Mouse (Mus musculus): ENCODE data around the gene Atic.

Atic gene

DNA sequence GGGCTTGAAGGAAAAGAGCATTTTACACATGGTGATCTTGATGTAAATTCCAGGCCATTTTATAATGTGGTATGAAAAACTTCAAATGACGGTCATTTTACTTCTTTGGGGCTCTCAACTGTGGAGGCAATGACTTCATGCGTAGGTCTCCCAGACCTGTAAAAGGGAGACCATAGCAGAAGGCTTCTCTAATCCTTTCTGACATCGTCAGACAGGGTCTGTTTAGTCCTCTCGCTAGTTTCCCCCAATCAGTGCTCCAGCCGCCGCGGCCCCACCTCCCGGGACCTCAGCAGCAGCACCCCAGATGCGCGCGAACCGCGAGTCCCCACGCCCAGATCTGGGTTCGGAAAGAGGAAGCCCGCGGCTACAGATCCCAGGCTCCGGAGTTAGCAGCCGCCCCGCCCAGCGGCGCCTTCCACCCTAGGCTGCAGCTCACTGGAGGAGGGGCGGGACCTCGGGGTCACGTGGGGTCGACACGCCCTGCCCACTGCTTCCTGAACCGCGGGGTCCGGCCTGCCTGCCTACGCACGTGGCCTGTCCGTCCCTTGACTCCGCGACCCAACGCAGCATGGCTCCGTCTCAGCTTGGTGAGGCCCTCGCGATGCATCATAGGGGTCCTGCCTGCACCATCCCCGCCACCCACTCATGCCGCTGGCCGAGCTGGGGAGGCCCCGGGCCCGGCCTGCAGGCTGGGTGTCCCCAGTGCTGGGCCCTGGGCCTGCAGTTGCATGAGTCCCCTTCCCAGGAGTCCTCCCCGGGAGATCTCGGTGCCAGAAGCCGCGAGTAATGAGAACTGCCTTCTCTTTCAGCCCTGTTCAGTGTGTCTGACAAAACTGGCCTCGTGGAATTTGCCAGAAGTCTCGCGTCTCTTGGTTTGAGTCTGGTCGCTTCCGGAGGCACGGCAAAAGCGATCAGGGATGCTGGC lies at the start of gene Atic:
Atic (plus strand) TSS at position 463 of the 925 bp plus-strand sequence.
- DNase-seq = peak; percentile 86 to 90

DNA sequence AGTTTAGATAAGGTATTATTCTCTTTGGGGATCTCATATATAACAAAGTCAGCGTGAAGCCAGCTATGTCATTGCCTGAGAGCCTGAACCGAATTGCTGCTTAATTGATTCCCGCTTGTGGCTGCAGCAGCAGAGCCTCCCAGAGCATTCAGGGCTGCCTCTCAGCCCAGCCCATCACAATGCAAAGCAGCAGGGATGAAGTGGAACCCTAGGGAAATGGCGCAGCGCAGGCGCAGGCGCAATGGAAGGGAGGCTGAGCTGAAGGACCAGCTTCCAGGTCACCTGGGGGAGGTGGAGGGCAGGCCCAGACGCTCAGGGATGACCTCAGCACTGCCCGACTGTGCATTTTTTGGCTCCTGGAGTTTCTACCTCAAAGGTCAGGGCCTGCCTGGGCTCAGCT lies 49.7 kb upstream of the Atic start:
- no peak for DNase-seq

DNA sequence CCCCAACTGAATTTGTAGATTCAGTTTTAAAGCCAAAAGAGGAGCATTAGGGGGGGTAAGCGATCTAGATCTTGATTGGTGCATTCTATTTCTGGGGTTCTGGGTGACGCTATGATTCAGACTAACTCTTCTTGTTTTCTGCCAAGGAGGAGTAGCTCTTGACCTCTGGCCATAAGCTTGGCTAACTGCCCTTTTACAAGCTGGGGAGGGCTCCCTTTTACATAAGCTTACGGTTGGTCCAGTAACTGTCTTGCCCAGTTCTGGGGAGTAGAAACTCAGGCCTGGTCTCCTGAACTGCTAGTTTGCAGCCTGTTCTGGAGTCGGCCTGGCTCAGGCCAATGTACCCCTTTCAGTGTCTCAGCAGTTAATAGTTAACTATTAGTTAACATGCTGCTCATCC lies 41.9 kb upstream of the Atic start:
- no peak for DNase-seq

DNA sequence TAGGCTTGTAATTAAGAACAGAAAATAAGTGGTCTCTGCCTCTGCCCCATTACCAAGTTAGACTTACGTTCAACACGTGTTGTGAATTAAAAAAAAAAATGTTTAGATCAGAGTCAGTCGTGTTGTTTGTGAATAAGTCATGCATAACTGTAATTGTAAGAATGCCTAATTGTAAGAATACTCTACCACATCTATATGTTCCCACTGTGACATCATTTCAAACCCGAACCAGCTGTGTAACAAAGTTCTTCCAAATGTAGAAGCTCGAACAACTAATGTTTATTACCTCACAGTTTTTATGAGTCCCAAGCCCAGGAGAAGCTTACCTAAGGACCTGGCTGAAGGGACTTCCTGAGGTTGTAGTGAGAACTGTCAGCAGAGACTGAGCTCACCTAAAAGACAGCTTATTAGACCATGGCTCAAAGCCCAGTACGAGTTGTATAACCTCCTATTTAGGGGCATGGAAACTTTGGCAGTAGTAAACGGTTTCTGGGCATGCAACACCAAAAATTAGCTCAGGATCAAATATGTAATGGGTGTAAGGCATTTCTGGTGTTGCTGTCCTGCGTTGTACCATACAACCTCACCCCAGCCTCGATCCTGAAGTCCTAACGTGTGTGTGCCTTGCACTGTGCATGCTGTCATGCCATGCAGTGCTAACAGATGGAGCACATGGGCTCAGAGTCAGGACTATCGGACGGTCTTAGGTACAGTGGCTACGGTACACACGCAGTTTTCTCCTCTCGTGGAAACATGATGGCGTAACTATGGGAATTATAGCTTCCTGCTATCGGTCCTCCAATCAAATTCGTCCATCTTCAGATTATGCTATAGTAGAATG lies 27.9 kb upstream of the Atic start:
- DNase-seq = no peak

DNA sequence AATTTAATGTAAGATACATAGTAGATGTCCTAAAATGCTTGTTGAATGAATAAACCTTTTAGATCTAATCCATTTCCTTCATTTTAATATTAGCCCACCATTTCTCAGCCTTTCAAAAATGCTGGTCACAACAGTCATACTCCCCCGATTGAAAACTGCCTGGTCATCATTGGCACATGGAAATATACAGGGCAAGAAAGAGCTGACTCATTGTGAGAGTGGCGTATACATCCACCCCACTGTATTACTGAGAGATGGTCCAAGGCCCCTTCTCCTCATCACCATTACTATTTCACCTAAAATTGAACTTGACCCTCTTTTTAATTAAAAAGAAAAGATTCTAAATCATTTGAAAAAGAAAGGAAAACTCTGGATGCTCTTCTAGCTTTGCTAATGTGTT lies 26.2 kb upstream of the Atic start:
- DNase-seq = no peak

GRCm38 (mm10) chr1:71531653-71532052 lies 25.3 kb upstream of the Atic start:
- peak in 1 of 2 experiments; percentile 8 for DNase-seq

DNA sequence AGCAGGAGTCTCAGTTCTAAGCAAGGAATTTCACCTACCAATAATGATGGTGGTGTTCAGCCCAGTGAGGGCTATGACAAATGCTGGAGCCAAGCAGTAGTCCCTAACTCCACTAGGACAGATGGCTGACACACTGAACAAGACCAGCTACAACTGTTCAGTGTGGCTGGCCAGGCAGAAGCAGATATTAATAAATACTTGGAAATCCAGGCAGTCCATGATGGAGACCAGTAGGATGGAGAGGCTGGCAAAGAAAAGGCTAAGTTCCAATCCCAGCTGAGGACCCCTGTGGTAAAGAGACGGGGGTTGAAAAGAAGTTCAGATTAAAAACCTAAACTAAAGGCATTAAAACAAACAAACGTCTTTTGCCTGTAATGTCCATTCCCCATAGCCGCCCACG lies 17.3 kb upstream of the Atic start:
- DNase-seq = no peak

DNA sequence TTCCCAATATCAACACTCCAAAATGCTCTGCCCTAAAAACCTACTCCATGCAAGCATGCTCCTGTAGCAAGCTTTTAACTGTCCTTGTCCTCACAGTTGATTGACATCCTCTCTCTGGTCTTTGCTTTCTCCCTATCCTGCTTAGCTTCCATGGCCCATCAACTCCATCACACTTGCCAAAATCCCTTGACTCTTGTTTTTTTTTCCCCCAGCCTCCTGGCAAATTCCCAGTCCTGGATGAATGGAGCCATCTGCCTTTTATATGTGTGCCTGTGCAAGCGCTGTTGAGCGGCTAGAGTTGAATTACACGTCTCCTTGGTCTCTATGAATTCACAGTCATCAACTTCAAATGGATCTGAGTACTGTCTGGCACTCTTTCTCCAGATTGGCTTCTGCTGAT lies 16.5 kb upstream of the Atic start:
- DNase-seq = no peak

DNA sequence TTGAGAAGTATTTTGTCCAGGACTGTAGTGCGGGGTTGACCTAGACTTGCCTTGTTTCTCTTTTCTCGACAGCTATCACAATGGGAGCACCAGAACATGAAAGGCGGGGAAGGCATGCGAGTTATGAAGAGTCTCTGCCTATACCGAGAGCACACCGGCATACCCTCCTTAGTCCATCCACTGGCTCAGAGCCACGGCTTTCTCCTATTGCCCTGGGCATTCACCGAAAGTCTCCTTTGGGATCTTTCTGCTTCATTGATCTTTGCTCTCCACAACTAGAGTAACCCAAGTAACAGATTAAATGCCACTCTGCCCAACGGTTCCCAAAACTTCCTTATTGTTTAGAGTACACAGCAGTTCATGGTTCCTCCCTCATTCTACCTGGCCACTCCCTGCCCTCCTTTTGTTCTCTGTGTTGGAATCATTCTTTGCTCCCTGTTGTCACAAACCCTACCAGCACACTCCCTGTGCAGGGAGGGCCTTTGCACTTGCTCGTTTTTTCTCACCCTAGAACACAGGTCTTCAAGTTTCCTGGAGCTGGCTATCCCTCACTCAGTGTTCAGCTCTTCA lies 6.2 kb upstream of the Atic start:
- no peak for DNase-seq

- DNase-seq = no peak
Measured at GRCm38 (mm10) chr1:71560626-71561025, 3.7 kb downstream of the Atic start.

DNA sequence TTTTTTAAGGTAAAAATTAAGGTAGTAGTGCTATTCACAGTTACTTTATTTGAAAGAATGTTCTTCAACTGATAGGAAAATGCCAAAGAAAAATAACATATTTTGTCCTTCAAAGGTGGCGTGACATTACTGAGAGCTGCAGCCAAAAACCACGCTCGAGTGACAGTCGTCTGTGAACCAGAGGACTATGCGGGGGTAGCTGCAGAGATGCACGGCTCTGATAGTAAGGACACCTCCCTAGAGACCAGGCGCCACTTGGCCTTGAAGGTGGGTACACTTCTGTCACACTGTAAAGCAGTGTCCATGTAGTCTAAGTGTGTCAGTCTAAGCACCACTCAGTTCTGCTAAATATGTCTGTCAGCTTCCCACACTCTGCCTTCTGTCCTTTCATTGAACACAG lies 7.3 kb downstream of the Atic start:
- DNase-seq = no peak

DNA sequence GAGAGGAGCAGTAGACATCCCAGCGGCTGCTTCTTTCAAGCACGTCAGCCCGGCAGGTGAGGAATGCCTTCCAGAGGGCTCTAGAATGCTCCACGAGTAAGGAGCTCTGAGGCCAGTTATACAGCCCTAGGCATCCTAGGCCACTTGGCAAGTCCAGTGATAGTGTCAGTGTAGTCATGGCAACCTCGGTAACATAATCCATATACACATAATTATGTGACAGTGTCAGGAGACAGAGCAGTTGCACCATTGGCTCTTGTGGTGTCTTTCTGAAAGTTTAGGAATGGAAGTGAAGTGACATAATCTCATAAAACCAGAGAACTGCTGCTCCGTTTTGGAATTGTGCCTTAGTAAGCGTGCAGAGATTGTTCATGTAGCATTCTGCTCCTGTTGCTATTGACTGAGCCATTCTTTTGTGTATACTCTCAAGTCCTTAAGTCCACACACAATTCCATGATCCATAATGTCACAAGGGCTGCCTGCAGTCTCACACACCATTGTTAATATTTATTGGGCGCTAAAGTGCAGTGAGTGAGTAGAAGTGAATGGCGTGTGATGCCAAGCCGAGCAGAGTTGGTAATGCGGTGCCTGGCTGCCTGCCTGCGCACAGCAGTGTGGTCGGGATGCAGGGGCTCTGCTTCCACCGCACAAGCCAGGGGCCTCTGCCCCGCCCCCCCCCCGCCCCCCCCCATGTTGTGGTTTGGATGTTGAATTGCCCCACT lies 11.1 kb downstream of the Atic start:
- DNase-seq = no peak

DNA sequence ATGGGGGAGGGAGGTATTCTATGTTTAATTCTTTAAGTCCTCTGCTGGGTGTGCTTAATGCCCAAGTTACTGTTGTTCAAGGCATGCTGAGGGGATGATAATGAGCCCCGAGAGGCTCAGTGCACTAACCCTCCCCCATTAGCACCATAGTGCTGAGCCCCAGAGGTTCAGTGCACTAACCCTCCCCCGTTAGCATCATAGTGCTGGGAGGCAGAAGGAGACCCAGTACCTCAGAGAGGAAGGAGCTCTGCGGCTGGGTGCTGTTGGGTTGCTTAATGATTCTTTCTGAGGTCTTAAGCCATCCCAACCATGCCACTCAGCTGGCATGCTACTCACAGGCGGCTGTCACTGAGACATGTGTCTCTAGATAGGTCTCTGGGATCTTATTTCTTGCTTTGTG lies 13.2 kb downstream of the Atic start:
- DNase-seq = no peak

DNA sequence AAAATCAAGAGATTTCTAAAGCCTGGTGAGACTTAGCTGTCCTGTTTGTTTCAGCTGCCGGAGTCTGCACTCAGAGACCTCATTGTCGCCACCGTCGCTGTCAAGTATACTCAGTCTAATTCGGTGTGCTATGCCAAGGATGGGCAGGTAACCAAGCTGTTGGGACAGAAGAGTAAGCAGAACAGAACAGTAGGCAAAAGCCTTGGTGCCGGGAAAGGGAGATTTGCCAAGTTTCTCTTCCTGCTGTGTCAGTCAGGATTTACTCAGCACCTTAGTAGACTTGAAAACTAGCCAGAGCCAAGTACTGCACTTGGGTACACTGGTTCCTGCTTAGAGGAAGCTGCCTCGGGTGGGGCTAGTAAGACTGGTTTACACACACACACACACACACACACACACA lies 19.0 kb downstream of the Atic start:
- DNase-seq = no peak

DNA sequence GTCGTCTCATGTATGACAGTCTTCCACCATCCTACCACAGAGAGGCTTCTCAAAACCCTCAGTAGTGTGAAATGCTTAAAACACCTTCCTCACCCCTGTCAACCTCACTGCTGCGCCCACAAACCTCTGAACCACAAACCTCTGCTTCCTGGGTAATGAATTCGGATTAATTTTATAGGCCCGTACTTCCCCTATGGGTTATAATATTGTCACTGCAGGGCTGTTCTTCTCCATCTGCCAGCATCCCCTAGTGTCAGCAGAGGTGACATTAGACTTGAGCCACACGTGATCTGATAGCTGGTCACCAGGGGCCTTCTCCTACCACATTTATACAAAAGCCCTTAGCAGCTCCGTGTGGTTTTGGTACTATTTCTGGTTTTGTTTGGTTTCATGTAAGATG lies 19.9 kb downstream of the Atic start:
- no peak for DNase-seq

- DNase-seq = no peak
Measured at GRCm38 (mm10) chr1:71579526-71579925, 22.6 kb downstream of the Atic start.

DNA sequence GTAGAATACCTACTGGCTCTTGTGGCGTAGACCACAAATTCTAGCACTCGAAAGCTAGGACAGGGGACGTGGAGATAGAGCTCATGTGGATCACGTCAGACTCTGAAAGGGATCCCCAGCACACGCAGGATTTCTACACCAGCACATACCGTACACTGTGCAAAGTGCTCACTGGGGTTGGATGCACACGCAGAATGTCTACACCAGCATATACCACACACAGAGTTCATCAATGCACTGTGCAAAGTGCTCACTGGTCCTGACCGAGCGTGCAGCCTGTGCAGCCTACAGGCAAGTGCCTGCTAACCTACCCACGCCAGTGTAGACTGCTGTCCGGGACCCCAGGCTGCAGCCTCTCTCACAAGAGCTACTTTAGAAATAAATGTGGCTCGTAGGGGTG lies 23.5 kb downstream of the Atic start:
- no peak for DNase-seq

DNA sequence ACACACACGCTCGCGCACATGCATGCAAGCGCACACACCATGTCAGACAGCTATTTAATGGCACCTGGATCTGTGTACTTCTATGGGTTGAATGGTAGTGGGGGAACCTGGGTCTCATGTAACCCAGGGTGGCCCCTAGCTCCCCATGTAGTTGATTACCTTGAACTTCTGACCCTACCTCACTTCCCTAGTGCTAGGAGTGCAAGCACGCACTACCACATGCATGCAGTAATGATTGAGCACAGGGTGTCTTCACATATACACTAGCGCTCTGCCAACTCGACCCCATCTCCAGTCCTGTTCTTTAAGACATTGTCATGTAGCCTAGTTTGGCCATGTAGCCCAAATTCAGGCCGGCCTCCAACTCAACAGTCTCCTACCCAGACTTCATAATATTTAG lies 26.4 kb downstream of the Atic start:
- no peak for DNase-seq

GRCm38 (mm10) chr1:71583900-71584299 lies 26.9 kb downstream of the Atic start:
- DNase-seq = no peak

- no peak for DNase-seq
Measured at GRCm38 (mm10) chr1:71586658-71587057, 29.7 kb downstream of the Atic start.

GRCm38 (mm10) chr1:71590038-71590437 lies 33.1 kb downstream of the Atic start:
- no peak for DNase-seq

GRCm38 (mm10) chr1:71593184-71593583 lies 36.2 kb downstream of the Atic start:
- no peak for DNase-seq

- no peak for DNase-seq
Measured at GRCm38 (mm10) chr1:71594268-71594667, 37.3 kb downstream of the Atic start.

All from spleen, adult 18-20 months (tissue).